Mouse (Mus musculus) adrenal gland (tissue): Measurements from ENCODE around the gene Pkhd1.
"Not testable (repeated sequence)": the region's sequence is repeated elsewhere in the genome, so short reads cannot be mapped to it uniquely, and the experiment has no call there.

Experiments
- intact Hi-C: fragments of 180-260 bp; cut with DNase I; formaldehyde crosslinking; loops from one replicate; pipeline ENCODE4 v1.15.1; 2025

The Pkhd1 gene

DNA sequence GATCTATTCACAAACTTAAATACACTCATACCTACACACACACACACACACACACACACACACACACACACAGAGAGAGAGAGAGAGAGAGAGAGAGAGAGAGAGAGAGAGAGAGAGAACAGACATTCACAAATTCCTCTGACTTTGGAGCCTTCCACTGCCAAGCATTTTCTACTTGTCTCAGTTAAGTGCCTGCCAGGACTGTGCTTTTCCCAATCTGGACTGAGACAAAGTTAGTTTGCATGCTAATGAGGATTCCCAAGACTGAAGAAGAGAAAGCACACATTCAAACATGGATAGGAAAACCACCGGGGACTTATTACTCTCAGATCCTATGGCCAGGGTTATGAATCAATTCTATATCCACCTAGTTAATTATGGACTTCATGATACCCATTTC, 118.9 kb downstream of the Pkhd1 start:
- intact Hi-C loops = no loop called here

DNA sequence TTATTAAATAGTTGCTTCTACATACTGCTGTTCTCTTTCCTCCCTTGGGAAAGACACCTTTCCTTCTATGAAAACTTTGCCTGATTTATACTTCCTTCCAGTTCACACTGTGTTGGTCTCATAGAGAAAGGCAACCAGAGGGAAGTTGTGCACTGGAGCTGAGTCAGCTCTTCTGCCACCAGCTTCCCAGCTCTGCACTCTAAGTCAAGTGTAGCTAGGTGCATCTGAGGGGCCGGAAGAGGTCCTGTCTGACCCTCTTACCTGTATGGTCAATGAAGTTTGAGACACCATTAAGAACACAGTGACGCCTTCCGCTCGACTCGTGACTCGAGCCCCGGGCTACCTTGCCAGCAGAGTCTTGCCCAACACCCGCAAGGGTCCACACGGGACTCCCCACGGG, 131.8 kb downstream of the Pkhd1 start:
- intact Hi-C loops = no loop called here

DNA sequence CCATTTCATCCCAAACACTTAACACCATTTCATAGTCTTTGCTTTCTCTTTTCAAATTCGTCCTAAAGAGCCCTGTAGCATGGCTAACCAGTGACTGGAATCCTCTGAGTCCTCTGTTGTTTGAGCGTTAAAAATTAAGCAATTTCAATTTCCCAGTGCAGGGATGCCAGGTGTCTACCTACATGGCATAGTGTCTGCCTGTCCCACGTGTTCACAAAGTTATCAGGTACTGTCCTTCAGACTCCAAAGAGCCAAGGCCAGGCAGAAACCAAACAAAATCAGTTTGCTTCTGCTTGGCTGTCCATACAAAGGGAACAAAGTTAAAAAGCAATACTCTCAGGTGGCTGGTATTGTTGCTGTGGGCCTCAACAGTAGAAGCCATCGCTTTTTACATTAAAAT, 136.0 kb downstream of the Pkhd1 start:
- intact Hi-C loops = no loop called here

DNA sequence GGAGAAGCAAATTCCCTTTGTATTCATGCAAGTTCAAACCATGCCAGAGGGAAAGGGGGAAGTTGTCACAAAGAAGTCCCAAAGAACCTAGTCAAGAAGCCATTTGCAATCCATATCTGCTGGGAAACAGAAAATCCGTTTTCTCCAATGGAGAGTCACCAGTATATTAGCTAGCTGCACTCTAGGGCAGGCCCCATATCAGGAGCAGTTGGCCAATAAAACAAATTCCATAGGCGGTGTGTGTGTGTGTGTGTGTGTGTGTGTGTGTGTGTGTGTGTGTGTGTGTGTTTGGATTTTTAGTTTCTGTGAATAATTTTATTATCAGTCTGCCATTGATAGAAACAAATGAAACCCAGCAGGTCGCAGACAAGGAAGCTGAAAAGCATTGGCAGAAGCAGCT, 139.2 kb downstream of the Pkhd1 start:
- intact Hi-C loops = no loop called here

DNA sequence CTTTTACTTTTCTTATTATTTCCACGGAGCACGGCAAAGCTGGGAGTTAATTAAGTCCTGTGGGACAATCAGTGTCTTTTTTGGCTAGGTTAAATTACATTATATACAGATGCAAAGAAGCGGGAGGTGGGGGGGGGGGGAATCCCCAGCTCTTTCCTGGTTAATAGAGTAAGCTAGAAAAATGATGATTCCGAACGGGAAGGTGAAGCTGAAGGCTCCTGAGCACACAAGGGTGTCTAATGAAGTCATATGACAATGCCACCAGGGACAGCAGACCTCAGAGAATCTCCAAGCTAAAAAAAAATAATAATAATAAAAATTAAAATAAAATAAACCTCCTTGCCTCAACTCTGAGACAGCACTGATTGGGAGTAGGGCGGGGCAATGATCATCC, 139.6 kb downstream of the Pkhd1 start:
- intact Hi-C loops = no loop called here

DNA sequence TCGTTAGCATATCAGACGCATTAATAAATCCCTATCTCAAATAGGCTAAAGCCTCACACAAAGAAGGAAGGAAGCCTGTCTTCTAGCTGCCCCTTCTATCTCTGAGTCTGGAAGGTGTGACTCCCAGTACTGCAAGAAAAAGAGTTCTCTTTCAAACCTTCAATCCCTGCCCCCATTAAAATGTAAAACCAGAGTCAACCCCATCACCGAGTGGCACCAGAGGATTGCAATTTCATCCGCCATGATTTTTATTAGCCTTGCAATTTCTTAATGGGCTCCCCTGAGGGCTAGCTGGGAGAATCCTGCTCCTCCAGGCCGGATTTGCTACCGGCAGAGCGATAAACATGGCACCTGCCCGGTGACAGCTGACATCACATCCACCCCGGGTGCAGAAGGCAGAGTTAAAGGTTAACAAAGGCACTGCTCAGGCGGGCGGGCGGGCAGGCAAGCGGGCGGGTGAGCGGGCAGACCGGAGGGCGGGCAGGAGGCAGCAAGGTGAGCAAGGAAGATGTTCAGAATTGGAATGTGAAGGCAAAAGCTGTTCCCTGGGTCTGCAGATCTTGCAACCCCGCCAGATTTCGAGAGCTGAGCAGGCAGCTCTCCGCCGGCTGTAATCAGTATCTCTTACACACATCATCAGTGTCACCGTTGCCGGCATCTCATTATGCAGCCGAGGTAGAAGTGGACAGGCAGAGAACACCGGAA, 140.2 kb downstream of the Pkhd1 start:
- intact Hi-C loops = no loop called here

DNA sequence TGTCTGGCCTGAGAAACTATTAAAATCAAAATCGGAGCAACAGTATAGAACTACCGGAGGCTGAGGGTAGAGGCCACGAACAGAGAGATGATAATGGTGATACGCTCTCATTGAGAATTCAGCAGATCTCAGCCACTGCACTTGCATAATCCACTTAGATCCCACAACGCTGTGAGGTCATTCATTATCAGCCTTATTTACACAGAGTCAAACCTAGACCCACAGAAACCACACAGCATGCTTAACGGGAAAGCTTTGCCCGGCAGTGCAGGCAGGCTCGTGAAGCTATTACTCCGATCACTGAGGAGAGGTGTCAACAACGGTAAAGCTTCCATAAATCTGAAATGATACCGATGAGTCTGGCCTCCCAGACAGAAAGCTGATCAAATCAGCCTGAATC, 147.1 kb downstream of the Pkhd1 start:
- intact Hi-C loops = no loop called here

DNA sequence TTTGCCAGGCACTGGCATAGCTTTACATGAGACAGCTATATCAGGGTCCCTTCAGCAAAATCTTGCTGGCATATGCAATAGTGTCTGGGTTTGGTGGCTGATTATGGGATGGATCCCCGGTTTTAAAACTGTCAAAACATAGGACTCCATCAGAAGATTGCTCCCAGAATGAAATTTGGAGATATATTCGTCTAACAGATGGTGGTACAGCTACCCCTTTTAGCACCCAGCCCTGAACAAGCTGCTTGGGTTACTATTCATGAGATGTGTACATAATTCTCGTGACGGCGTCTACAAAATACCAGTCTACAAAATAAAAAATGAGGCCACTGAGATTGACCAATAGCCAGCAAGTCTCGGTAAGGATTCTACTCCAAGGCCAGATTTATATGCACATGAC, 147.5 kb downstream of the Pkhd1 start:
- intact Hi-C loops = no loop called here

DNA sequence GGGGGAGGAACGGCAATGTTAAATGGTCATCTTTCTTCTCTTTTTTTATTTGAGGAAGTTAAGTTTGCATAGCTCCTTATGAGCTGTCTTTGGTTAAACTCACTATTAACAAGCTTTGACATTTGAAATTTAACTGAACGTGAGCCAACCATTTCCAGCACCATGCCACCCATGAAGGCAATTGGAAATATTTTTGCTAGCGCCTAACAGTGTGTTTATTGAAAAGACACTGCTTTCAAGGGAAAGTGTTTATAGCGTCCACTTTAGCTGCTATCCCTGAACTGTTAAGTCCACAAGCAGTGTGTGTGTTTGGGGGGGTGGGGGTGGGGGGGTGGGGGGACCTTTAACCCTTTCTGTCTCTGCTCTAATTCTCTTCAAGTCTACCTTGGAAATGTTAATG, 151.4 kb downstream of the Pkhd1 start:
- intact Hi-C loops = no loop called here

DNA sequence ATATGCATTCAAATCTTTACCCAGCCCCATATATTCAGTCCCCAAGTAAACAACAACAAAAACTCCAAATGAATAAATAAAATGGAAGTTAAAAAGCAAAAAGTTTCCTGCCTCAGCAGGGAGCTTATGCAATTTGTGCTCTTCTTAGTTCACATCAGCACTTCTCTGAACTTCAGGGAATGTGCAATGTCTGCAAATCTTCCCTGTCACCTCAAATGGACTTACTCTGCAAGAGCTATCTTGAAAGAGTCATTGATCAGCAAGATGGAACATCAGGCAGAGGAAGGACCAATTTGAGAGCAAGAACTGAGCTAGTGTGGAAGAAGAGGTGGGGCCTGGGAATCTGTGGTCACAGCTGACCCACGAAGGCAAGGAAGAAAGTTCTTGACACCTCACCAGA, 163.2 kb downstream of the Pkhd1 start:
- intact Hi-C loops = no loop called here

DNA sequence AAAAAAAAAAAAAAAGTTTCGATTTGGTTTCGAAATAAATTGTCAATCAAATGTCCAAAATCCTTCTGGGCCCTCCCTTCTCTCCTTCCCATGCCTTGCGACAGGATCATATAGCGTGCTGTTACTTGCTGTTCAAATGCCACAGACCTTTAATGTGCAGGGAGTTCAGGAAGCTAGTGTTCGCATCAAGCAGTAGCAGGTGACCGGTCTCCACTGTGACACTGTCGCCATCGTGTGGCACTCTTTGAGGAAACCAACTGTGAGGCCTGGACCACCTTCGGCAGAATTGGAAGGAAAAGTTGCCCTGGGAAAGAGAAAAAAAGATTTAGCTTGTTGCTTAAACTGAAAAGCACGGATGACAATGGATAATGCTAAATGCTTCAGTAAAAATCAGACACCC, 167.8 kb downstream of the Pkhd1 start:
- intact Hi-C loops = no loop called here

DNA sequence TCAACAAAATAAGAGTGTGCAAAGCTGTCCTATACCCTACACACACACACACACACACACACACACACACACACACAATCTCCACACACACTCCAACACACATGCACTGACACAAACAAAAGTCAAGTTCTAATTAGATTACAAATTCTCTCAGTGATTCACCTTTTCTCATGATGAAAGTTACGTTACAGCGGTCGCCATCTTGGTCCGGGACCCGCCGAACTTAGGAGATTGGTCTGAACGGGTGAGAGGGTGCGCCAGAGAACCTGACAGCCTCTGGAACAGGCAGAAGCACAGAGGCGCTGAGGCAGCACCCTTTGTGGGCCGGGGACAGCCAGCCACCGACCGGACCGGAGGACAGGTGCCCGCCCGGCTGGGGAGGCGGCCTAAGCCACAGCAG, 185.8 kb downstream of the Pkhd1 start:
- intact Hi-C loops = not testable (repeated sequence)

DNA sequence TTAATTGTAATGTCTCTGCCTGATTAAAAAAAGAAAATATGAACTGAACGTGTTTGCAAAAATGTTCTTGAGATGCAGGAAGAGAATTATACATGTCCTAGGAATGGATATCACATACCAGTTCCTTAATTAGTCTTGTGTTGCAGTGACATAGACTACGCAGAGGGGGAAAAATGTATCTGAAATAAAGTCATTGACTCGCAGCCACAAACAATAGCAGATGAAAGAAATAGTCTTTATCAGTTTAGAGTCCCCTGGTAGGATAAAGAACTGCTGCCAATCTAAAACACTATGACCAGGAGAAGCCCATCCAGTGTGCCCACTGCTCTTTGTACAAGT, 188.8 kb downstream of the Pkhd1 start:
- intact Hi-C loops = no loop called here

DNA sequence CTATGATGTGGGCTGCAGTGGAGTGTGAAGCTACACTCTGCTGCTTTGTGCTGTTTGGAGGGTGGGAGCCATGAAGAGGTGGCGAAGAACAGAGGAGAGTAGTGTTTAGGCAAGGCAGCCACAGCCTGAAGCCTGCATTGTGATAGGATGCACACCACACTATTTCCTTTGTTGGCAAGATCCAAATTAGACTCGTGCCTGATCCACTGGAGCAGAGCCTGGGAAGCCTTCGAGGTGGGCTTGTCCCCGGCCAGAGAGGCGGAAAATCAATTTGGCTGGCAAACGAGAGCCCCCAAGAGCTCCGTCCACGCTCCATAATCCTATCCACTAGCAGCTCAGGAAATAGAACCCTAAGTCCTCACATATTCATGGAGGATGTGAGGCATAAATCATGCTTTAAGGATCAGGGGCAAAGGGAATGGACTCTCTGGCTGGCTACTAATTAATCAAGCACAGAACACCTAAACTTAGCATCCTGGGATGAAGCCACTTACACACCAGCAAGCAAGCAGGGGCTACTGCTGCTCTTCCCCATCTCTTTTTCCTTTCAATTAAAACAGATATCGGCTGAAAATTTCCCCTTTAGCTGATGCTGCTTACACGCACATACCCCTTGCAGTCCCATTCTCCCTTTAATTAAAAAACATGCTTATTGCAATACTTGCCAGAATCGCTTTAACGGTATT, 189.4 kb downstream of the Pkhd1 start:
- intact Hi-C loops = no loop called here

DNA sequence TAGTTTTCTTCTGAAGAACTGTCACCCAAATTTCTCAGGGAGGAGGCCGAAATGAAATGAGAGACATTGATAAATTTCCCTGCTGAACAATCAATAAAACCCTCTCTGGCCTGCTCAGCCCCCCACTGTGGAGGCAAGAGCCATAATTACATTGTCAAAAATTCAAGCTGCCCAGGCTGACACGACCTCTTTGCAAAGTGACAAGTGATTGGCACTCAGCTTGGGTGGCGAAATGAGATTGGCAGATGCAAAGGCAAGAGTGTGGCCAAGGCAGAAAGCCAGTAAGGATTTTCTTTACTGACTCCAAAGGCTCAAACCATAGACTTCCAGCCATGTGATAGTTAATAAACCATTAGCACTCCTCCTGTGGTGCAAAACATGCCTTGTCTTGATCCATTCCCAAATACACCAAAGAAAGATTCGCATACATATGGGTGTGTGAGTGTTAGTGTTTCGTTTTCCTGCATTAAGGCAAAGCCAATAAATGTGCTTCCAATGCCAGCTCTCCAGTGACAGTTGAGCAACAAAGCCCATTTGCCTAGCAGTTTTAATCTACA, 208.4 kb downstream of the Pkhd1 start:
- intact Hi-C loops = no loop called here

DNA sequence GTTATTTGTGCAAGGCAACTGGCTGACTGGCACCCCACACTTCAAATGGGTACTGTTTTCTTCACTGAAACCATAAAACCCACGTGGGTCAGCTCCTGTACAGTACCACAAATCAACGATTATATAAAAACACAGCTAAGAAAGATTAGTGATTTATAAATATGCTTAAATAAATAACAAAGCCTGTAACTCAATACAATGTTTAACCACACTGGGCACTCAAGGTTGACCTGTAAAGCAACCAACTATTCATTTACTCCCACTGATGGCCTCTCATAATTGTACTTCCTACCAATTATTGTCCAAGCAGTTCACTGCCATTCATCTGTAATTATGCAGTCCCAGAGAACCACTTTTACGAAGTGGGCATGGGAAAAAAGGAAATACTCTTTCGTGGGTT, 219.5 kb downstream of the Pkhd1 start:
- intact Hi-C loops = no loop called here

DNA sequence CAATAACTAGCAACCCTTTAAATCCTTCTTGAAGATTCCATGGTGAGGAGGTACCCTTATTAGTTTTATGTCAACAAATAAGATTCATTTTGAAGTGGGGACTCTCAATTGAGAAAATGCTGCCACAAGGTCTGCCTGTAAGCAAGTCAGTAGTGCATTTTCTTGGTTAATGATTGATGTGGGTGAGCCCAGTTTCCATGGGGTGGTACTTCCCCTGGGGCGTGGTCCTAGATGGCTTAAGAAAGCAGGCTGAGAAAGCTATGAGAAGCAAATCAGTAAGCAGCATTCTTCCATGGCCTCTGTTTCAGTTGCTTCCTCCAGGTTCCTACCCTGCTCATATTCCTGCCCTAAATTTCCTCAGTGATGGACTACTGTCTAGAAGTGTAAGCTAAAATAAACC, 253.4 kb downstream of the Pkhd1 start:
- intact Hi-C loops = no loop called here

DNA sequence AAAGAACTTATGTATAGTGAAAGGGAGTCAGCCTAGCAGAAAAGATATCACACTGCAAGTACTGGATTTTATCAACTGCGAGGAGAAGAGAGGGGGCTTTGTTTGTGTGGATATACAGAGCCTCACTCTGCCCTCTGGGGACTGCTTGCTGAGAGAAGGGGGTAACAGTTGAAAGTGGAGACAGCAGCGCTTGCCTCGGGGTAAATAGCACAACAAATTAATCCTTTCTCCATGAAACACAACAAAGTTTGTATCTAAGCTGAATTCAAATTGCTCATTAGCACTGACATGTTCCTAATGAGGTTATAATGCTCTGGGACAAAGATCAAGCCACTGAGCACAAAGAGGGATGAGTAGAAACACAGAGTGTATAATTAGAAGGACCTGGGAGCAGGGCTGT, 273.2 kb downstream of the Pkhd1 start:
- intact Hi-C loops = no loop called here

DNA sequence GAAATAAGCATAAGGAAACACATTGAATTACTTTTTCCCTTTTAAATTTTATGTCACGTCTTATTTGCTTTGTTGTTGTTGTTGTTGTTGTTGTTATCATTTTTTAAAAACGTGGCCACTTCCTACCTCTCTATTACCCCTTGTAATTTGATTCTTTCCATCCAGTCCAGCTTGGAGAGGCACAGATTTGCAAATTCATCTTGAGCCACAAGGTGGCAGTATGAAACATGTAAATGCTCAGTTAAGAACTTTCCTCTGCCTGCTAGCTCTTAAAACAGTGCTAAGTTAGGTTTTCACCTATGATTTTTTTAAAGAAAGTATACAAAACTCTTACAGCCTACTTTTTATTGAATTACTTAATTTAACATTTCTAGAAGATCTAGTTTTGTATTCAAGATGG, 306.4 kb downstream of the Pkhd1 start:
- intact Hi-C loops = no loop called here

DNA sequence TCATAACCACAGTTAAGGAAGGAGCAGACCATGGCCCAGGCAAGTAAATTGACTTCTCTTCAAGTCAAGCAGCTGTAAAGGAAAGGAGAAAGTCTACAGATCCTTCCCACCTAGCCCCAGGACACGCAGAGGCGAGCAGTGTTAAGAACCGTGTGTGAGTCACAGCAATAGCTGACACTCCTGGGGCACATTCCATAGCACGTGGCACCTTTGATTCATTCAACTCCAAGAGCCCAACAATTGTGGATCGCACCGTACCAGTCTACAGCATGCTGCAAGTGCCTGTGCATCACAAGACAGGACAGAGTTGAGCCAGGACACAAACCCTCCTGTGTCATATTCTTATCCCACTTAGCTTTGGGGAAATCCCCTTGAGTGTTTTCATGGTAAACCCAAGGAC, 306.9 kb downstream of the Pkhd1 start:
- intact Hi-C loops = no loop called here

DNA sequence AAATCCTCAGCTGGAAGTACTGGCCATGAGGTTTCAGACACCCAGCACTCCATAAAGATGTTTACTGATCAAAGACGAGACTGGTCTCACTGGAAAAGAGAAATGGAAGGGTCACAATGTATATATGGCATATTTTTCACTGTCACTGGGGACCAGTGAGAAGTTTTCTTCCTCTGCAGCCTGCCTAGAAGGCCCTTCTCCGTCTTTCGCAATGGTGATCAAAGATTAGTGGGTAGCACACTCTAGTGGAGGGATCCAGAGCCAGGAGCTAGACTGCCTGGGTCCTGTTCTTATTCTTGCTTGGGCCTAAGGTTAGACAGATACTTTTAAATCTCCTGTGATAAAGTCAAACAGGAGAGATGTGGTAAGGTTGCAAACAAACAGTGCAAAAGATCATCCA, 311.7 kb downstream of the Pkhd1 start:
- intact Hi-C loops = no loop called here

DNA sequence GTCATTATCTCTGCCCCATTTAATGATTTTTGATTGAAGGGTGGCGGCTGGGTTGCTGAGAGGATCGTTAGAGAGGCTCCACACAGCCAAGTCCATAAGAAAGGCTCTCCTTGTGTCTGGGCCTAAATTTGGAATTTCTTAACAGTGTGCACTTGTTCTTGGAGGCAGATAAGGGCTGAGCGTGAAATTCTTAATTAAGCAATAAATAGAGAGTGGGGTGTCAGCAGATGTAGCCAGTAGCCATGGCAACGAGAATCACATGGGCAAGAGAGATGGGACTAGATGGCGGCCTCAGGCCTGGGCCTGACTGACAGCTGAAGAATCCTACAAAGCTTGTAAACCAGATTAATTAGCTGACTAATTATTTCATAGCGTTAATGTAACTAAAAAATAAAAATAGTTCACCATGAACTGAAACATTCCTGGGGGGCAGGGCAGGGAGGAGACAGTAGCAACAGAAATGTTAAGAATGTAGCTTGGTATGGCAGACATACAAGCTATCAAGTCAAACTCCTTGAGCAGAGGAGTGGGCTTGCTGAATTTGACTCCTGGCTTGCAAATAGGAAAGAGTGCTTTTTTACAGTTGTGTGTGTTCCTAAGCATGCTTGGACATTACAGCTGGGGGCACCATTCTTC, 314.8 kb downstream of the Pkhd1 start:
- intact Hi-C loops = no loop called here
